Mouse (Mus musculus) layer of hippocampus, postnatal 10 days (tissue): ENCODE measurements around the gene Gsk3a. TPM values are rescaled to one million over a fixed set of nuclear protein-coding genes. Genes with fewer than 3 reads are reported as not detected.

Experiments used
- DNase-seq, 2 experiments: peaks; one replicate each; pipeline ENCODE4 v3.0.0; 2021; ENCODE audit warnings: low spot score in 2 of 2
- long read RNA-seq: library from polyadenylated mRNA; stranded (forward); transcript quantifications from one replicate; pipeline ENCODE4 v2.0.0, GENCODE M21; 2023
- total RNA-seq, 2 experiments: library from RNA; stranded (reverse); gene quantifications; 2 replicates each; pipeline ENCODE4 v1.2.3; 2021

The Gsk3a gene
- 100 to 1,000 TPM; 162 to 187 TPM for total RNA-seq
- long read RNA-seq, transcript Gsk3a-201 (11 exons, 2,260 nt) = major isoform, 109 of 146 reads
- long read RNA-seq, partial matches to known transcripts = 28 of 146 reads
- long read RNA-seq, other reads (novel, unspliced or antisense) = 9 of 146 reads

GRCm38 (mm10) chr7:25237249-25238014 is at the start of gene Gsk3a:
Gene Gsk3a (minus strand): TSS chr7:25237851.
- peak; percentile 97 to 98 for DNase-seq

- no peak for DNase-seq
Measured at GRCm38 (mm10) chr7:25286989-25287388, 49.3 kb upstream of the Gsk3a start.

GRCm38 (mm10) chr7:25285511-25286238 is 48.0 kb upstream of the Gsk3a start:
- no peak for DNase-seq

- DNase-seq = peak in 1 of 2 experiments; percentile 27
Measured at GRCm38 (mm10) chr7:25284766-25285165, 47.1 kb upstream of the Gsk3a start.

GRCm38 (mm10) chr7:25284171-25284570 is 46.5 kb upstream of the Gsk3a start:
- DNase-seq = no peak

- DNase-seq = peak; percentile 21 to 29
Measured at GRCm38 (mm10) chr7:25283637-25284036, 46.0 kb upstream of the Gsk3a start.

- DNase-seq = peak; percentile 49 to 70
Measured at GRCm38 (mm10) chr7:25282731-25283211, 45.1 kb upstream of the Gsk3a start.

GRCm38 (mm10) chr7:25281734-25282601 is 44.3 kb upstream of the Gsk3a start:
- DNase-seq = peak; percentile 96 to 98

GRCm38 (mm10) chr7:25281166-25281733 is 43.6 kb upstream of the Gsk3a start:
- DNase-seq = peak in 1 of 2 experiments; percentile 51

- DNase-seq = peak; percentile 54 to 62
Measured at GRCm38 (mm10) chr7:25279861-25280791, 42.5 kb upstream of the Gsk3a start.

GRCm38 (mm10) chr7:25279076-25279860 is 41.6 kb upstream of the Gsk3a start:
- DNase-seq = peak; percentile 93 to 95

- DNase-seq = peak; percentile 81 to 86
Measured at GRCm38 (mm10) chr7:25278341-25279075, 40.9 kb upstream of the Gsk3a start.

- DNase-seq = no peak
Measured at GRCm38 (mm10) chr7:25277998-25278340, 40.3 kb upstream of the Gsk3a start.

- DNase-seq = no peak
Measured at GRCm38 (mm10) chr7:25277405-25277804, 39.8 kb upstream of the Gsk3a start.

- DNase-seq = peak in 1 of 2 experiments; percentile 5
Measured at GRCm38 (mm10) chr7:25275555-25276298, 38.1 kb upstream of the Gsk3a start.

GRCm38 (mm10) chr7:25274996-25275395 is 37.3 kb upstream of the Gsk3a start:
- DNase-seq = no peak

- DNase-seq = no peak
Measured at GRCm38 (mm10) chr7:25274571-25274970, 36.9 kb upstream of the Gsk3a start.
